Mouse (Mus musculus): ENCODE results near the gene Tvp23b.

Gene Tvp23b

GRCm38 (mm10) chr11:62940176-62940575 lies 60.9 kb downstream of the Tvp23b start:
- no peak for DNase-seq (ENCODE audit: low spot score in 2 of 2)

- no peak for DNase-seq (ENCODE audit: low spot score in 2 of 2)
These were observed 64.3 kb downstream of the Tvp23b start for GRCm38 (mm10) chr11:62943538-62943937.

GRCm38 (mm10) chr11:62945514-62945913 lies 66.3 kb downstream of the Tvp23b start:
- DNase-seq (ENCODE audit: low spot score in 2 of 2), result no peak

- DNase-seq (ENCODE audit: low spot score in 2 of 2), result no peak
These were observed 70.3 kb downstream of the Tvp23b start for GRCm38 (mm10) chr11:62949548-62949947.

- no peak for DNase-seq (ENCODE audit: low spot score in 2 of 2)
These were observed 71.8 kb downstream of the Tvp23b start, which contains the start of gene Cdrt4 for GRCm38 (mm10) chr11:62951012-62951411. Gene Cdrt4 (plus strand): TSS chr11:62951193.

- no peak for DNase-seq (ENCODE audit: low spot score in 2 of 2)
These were observed 75.5 kb downstream of the Tvp23b start for GRCm38 (mm10) chr11:62954766-62955165.

GRCm38 (mm10) chr11:62955186-62955585 lies 75.9 kb downstream of the Tvp23b start:
- DNase-seq (ENCODE audit: low spot score in 2 of 2), result no peak

GRCm38 (mm10) chr11:62955776-62956175 lies 76.5 kb downstream of the Tvp23b start:
- no peak for DNase-seq (ENCODE audit: low spot score in 2 of 2)

- no peak for DNase-seq (ENCODE audit: low spot score in 2 of 2)
These were observed 78.4 kb downstream of the Tvp23b start for GRCm38 (mm10) chr11:62957626-62958180.

- no peak for DNase-seq (ENCODE audit: low spot score in 2 of 2)
These were observed 84.0 kb downstream of the Tvp23b start for GRCm38 (mm10) chr11:62963292-62963691.

- DNase-seq (ENCODE audit: low spot score in 2 of 2), result no peak
These were observed 87.1 kb downstream of the Tvp23b start for GRCm38 (mm10) chr11:62966424-62966764.
